Mouse (Mus musculus) thymus, adult 2 months (tissue): ENCODE results near the gene Lypd6b. TPM values are rescaled to one million over a fixed set of nuclear protein-coding genes. Genes with fewer than 3 reads are reported as not detected.

Experiments
- DNase-seq: peaks from one replicate; pipeline ENCODE4 v3.0.0; 2021
- H3K27ac ChIP-seq: fragments of 200-500 bp; 2 replicates; pipeline ENCODE4 v1.5.1; 2012; ENCODE audit warnings: low read length, control low read depth; ENCODE audit not compliant: control insufficient read depth, insufficient read depth
- H3K27me3 ChIP-seq: fragments of 200-500 bp; 2 replicates; pipeline ENCODE4 v1.6.1; 2012; ENCODE audit warnings: mild to moderate bottlenecking, low read length, moderate library complexity, mixed read lengths; ENCODE audit not compliant: control insufficient read depth, insufficient read depth
- H3K36me3 ChIP-seq: fragments of 200-500 bp; 2 replicates; pipeline ENCODE4 v1.6.1; 2012; ENCODE audit warnings: mild to moderate bottlenecking, low read length, moderate library complexity; ENCODE audit not compliant: control insufficient read depth, insufficient read depth
- H3K4me1 ChIP-seq: fragments of 200-500 bp; replicated peaks from 2 replicates; pipeline ENCODE4 v1.6.1; 2012; ENCODE audit warnings: low read length; ENCODE audit not compliant: control insufficient read depth, insufficient read depth
- H3K4me3 ChIP-seq: fragments of 200-500 bp; 2 replicates; pipeline ENCODE4 v1.5.1; 2012; ENCODE audit warnings: mild to moderate bottlenecking, low read length, control low read depth, moderate library complexity; ENCODE audit not compliant: control insufficient read depth, insufficient read depth
- CTCF ChIP-seq: fragments of 200-500 bp; IDR thresholded peaks from 2 replicates; pipeline ENCODE4 v1.5.1; 2012; ENCODE audit warnings: mild to moderate bottlenecking, control low read depth, low read length, moderate library complexity, borderline replicate concordance; ENCODE audit not compliant: control insufficient read depth, poor library complexity, insufficient read depth; ENCODE audit errors: extremely low read depth
- POLR2A ChIP-seq: fragments of 200-500 bp; IDR thresholded peaks from 2 replicates; pipeline ENCODE4 v1.6.1; 2012; ENCODE audit warnings: mild to moderate bottlenecking, low read length, control low read depth, moderate library complexity; ENCODE audit not compliant: control insufficient read depth, poor library complexity, insufficient read depth; ENCODE audit errors: extremely low read depth
- WGBS: fragments of 180-500 bp; shearing (Covaris S2); methylation state at CpG from one replicate; pipeline ENCODE4 v1.1.7; 2018; 5-methylcytosine and 5-hydroxymethylcytosine counted together
- polyA plus RNA-seq: library from polyadenylated mRNA; depleted of rRNA; stranded (reverse); fragments of >200 nt; gene quantifications from 2 replicates; pipeline ENCODE4 v1.2.3, GENCODE M21; 2012

Lypd6b gene
- polyA plus RNA-seq, 1 experiment = 5.8 TPM

- H3K27me3 ChIP-seq = no peaks in the 10 kb centered on the region
- H3K36me3 ChIP-seq = no peaks in the 10 kb centered on the region
- no peak for DNase-seq
- WGBS = 76% methylated on average over 12 of the region's 12 CpGs
- TF ChIP-seq CTCF (no peak), POLR2A (no peak)
- H3K4me1 ChIP-seq = peaks cover 5% of the 10 kb centered on the region
- H3K4me3 ChIP-seq = no peak overlapping the region
- H3K27ac ChIP-seq = no peak overlapping the region
These were observed 73.6 kb downstream of the Lypd6b start for GRCm38 (mm10) chr2:49860969-49861592.

- 86% methylated on average over 8 of the region's 8 CpGs for WGBS
- no peak for DNase-seq
- Histone ChIP-seq H3K36me3 (no peaks in the 10 kb centered on the region), H3K4me3 (no peak overlapping the region), H3K27me3 (no peaks in the 10 kb centered on the region), H3K27ac (no peak overlapping the region), H3K4me1 (peaks cover 2% of the 10 kb centered on the region)
- no peak for TF ChIP-seq POLR2A
- no peak for TF ChIP-seq CTCF
These were observed 74.2 kb downstream of the Lypd6b start for GRCm38 (mm10) chr2:49861658-49862057.

- DNase-seq = no peak
- Histone ChIP-seq H3K36me3 (no peaks in the 10 kb centered on the region), H3K4me1 (peaks cover 2% of the 10 kb centered on the region), H3K4me3 (no peak overlapping the region), H3K27ac (no peak overlapping the region), H3K27me3 (no peaks in the 10 kb centered on the region)
- 67% methylated on average over 9 of the region's 9 CpGs for WGBS
- TF ChIP-seq POLR2A = no peak
These were observed 80.8 kb downstream of the Lypd6b start for GRCm38 (mm10) chr2:49868116-49868858.

- H3K36me3 ChIP-seq = no peaks in the 10 kb centered on the region
- 93% methylated on average over 7 of the region's 7 CpGs for WGBS
- no peak for DNase-seq
These were observed 81.6 kb downstream of the Lypd6b start for GRCm38 (mm10) chr2:49869044-49869443.

GRCm38 (mm10) chr2:49869782-49870514 lies 82.5 kb downstream of the Lypd6b start:
- H3K4me1 ChIP-seq = peaks cover 2% of the 10 kb centered on the region
- no peak overlapping the region for H3K27ac ChIP-seq
- H3K36me3 ChIP-seq = no peaks in the 10 kb centered on the region
- TF ChIP-seq CTCF = no peak
- TF ChIP-seq POLR2A = no peak
- DNase-seq = no peak
- whole genome bisulfite sequencing = 87% methylated on average over 10 of the region's 10 CpGs
- no peak overlapping the region for H3K4me3 ChIP-seq
- H3K27me3 ChIP-seq = no peaks in the 10 kb centered on the region

More at GRCm38 (mm10) chr2:49869044-49869443, 81.6 kb downstream of the Lypd6b start:
- no peaks in the 10 kb centered on the region for H3K27me3 ChIP-seq
- H3K4me1 ChIP-seq = peaks cover 2% of the 10 kb centered on the region
- H3K4me3 ChIP-seq = no peak overlapping the region
- no peak for TF ChIP-seq CTCF
- H3K27ac ChIP-seq = no peak overlapping the region

- H3K4me3 ChIP-seq = no peak overlapping the region
- no peak for DNase-seq
- TF ChIP-seq POLR2A (no peak), CTCF (no peak)
- H3K36me3 ChIP-seq = no peaks in the 10 kb centered on the region
- no peaks in the 10 kb centered on the region for H3K27me3 ChIP-seq
- H3K4me1 ChIP-seq = no peaks in the 10 kb centered on the region
- H3K27ac ChIP-seq = no peak overlapping the region
- 36% methylated on average over 1 of the region's 1 CpGs for WGBS
These were observed 83.5 kb downstream of the Lypd6b start for GRCm38 (mm10) chr2:49871012-49871411.
